Mouse (Mus musculus): ENCODE data around the gene Myt1.

Gene Myt1

DNA sequence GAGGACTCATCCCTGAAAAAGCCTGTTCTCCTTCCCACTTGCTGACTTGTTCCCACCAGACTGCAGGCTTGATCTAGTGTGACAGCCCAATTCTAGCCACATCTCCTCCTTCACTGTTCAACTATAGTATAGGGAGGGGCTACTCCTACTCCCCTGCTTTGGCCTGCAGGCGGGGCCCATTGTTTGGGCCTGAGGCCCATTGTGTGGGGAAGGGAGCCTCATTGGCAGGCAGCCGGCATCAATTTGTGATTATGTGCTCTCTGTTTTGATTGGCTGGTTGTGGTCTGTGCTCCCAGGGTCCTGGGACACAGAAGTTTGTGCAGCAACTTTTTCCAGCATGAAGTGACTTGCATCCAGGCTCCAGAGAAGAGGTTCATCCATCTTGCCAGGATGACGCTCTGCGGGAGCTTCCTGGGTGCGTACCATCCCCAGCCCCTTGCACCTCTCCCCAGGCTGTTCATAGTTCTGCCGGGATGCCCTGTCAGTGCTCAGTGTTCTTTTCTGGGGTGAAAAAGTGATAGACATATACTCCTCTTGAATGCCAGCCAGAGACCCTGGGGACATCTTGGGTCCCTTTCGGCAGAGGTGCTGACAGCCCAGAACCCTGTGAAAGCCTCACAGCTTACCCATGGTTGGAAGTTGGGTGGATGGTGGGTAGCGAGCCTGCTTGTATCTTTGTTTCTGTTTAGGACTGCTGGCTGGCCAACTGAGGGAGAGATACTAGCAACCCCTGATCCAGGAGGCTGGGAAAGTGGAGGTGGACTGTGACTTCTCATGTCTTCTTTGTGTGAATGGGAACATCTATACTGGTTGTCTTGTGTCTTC, at the start of gene Myt1:
Myt1 (plus strand) TSS at position 327 of the 825 bp plus-strand sequence.
- no peak for DNase-seq (ENCODE audit: low spot score in 2 of 2)

DNA sequence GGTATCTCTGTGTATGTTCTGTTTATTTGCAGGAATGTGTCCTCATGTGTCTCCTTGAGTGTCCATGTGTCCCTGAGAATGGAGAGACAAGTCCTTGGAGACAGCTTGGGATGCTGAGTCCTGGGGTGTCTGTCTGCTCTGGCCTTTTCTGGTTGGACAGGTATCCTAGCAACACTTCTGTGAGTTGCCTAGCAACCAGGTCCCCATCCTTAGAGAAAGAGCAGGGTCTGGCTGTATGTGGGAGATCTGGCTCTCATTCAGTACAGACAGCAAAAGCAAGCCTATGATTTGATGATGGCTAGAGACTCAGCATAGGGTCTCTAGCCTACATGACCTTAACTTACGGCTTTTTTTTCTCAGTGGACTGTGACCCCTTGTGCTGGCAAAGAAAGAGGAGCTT, 49.4 kb upstream of the Myt1 start:
- no peak for DNase-seq (ENCODE audit: low spot score in 2 of 2)

DNA sequence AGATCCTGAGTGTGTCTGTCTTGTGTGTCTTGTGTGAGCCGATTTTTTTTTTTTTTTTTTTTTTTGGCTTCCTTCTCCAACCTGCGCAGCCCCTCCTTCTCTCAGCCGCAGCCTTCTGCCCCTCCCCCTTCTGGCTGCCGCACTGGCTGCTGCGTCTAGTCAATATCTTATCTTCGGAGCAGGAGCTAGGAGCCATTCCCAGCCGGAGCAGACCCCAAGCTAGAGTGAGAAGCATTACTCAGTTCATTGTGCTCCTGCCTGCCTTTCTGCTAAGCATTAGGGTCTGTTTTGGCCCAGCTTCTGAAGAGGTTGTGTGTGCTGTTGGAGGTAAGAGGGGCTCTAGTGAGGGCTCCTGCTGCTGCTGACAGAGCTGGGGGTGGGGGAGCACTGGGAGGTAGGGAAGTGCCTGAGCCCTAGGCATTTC, 48.2 kb upstream of the Myt1 start, which contains the start of gene Oprl1:
Oprl1 (plus strand) TSS at position 114 of the 424 bp plus-strand sequence.
- DNase-seq (ENCODE audit: low spot score in 2 of 2) = no peak

DNA sequence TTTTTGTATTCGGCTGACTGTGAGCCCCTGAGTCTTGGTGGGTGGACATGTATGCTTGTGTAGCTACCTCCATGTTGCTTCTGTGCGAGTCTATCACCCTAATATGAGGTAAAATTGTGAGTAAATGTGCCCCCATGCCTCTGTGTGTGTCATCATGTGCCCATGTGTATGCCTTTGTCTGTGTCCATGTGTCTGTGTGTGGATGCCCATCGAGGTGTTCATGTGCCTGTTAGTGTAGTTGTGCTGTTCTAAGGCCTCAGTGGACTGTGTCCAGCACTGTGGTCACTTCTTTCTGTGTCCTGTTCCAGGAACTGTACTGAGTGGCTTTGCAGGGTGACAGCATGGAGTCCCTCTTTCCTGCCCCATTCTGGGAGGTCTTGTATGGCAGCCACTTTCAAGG, 47.8 kb upstream of the Myt1 start:
- no peak for DNase-seq (ENCODE audit: low spot score in 2 of 2)

GRCm38 (mm10) chr2:181716991-181717390, 46.1 kb upstream of the Myt1 start:
- no peak for DNase-seq (ENCODE audit: low spot score in 2 of 2)

DNA sequence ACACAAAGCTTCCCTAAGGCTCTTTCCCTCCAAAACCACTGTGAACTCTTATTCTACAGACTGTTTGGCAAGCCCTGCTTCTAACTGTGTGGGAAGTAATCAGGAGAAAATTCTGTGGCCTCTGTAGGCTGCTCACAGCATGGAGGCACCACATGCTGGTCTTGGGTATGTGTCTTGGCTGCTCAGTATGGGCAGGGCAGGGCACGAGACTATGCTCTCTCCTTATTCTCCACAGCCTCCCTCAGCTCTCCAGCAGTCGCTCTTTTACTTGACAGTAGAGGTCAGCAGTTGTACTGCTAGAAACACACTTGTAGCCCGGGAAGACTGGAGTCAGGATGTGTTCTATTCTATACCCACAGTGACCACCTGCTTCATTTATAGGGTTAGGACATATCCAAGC, 43.1 kb upstream of the Myt1 start:
- no peak for DNase-seq (ENCODE audit: low spot score in 2 of 2)

GRCm38 (mm10) chr2:181721200-181721599, 41.9 kb upstream of the Myt1 start:
- no peak for DNase-seq (ENCODE audit: low spot score in 2 of 2)

DNA sequence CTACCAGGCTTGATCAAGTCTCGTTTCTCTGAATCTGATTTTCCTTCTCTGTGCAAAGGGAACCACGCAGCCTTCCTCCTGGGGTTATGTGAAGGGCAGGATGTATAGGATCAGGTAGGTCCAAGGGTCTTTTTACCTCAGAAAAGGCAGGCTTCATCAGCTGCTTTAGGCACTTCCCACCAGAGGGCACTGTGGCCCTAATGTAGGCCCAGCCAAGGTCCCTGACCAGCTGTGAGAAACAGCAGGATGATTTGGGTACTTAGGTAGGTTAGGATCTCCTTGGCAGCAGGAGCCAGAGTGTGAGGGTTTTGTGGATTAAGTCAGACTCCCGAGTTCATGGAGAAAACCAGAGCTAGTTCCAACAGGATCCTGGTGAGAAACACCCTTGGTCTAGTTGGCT, 40.9 kb upstream of the Myt1 start:
- DNase-seq (ENCODE audit: low spot score in 2 of 2) = no peak

DNA sequence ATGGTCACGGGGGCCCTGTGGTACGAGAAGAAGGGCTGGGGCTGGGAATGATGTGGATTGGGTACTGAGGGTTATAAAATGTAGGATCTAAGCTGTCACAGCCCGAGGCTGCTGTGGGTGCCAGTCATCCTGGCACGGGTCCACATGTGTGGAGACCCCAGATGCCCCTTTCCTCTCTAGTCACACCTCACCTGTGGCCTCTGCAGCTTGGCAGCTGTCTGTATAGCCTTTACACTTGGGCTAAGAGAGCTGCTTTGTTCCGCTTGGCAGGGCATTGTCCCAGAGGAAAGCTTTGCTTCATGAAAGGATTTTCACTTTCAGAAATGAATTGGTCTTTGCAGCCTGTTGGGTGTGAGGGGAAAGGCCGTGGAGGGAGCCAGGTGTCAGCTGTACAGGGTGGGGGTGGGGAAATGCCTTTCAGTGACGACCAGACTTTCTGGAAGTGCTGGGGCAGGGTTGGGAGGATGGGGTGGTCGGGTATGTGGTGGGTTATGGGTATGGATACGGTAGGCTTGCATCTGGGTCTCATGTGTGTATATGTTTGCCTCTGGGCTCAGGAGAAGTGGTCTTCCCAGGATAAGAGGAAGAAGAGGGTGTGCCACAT, 35.4 kb upstream of the Myt1 start:
- DNase-seq (ENCODE audit: low spot score in 2 of 2) = no peak

DNA sequence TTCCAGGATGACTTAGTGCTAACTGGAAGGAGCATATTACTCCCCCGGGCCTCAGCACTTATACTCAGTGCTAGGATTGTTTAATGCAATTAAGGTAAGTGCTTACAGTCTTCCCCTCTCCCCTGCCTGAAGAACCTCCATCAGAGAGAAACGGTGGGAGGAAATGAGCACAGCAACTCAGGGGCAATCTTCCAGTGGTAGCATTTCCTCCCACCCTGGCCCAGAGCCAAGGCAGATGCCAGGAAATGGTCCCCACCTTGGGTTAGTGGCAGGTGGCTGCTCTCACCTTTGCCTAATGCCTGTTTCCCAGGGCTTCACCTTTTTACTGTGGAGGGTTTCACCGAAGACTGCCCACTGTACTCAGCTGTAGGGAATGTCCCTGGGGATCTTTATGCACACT, 33.1 kb upstream of the Myt1 start:
- DNase-seq (ENCODE audit: low spot score in 2 of 2) = no peak

- DNase-seq (ENCODE audit: low spot score in 2 of 2) = no peak
Observed at GRCm38 (mm10) chr2:181752626-181753025, 10.5 kb upstream of the Myt1 start.

- no peak for DNase-seq (ENCODE audit: low spot score in 2 of 2)
Observed at GRCm38 (mm10) chr2:181758147-181758725, 4.9 kb upstream of the Myt1 start.

DNA sequence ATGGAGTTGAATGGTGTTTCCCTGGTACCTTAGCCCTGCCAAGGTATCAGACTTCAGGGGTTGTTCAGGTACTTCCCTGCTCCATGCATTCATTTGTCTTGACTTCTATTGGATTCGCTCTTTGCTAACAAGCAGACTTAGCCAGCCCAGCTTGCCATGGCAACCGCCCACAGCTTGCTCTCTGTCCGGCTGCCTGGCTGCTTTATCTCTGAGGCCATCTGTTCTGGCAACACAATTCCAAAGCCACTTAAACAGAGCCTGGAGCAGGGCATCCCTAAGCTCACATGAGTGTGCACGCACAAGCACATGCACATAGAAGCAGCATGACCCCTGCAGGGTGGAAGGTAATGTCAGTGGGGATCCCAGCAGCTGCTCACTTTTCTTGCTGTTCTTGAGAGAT, 4.1 kb upstream of the Myt1 start:
- DNase-seq (ENCODE audit: low spot score in 2 of 2) = no peak

DNA sequence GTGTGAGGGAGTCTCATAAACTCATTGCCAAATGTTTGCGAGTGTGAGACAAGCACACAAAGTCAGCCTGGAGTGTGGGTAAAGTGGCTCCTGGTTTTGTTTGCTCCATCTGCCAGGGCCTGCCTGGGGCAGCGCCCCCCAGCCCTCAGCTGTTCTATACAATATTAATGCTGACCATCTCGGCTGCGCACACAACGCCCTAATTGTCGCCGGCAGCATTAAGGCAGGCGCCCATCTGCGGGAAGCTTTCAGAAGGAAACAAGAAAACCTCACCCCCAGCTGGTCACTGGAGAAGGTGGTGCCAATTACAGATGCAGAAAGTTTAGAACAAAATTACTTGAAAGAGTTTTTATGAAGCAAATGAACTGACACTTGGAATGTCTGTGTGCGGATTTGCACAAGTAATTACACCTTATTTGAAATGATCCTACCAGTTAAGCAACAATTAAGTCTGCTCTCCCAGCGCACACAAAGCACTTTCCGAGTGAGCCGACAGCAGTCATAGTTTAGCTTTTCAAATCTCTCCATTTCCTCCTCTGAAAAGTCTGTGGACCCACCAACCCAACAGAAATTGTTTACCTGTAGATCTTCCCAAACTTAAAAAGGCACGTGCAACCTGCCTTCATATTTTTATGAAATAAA, 875 bp downstream of the Myt1 start:
- no peak for DNase-seq (ENCODE audit: low spot score in 2 of 2)

DNA sequence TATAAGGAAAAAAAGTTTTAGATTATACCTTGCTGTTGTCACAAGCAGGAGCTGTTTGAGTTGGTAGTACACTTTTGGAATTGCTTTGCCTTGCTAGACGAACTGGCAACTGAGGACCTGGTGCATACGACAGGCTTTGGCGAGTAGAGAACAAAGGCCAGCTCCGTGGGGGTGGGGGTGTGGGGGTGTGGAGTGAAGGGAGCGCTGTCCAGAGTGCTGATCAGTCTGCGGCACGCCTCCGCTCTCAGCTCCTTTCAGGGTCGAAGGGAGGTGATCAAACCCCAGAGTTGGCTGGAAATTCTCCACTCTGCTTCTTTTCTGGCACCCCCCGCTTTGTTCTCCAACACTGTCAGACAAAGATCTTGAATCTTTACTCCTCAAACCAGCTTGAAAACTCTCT, 1.5 kb downstream of the Myt1 start:
- DNase-seq (ENCODE audit: low spot score in 2 of 2) = no peak

- no peak for DNase-seq (ENCODE audit: low spot score in 2 of 2)
Observed at GRCm38 (mm10) chr2:181765251-181765650, 2.1 kb downstream of the Myt1 start.

- no peak for DNase-seq (ENCODE audit: low spot score in 2 of 2)
Observed at GRCm38 (mm10) chr2:181766672-181767557, 3.8 kb downstream of the Myt1 start.

DNA sequence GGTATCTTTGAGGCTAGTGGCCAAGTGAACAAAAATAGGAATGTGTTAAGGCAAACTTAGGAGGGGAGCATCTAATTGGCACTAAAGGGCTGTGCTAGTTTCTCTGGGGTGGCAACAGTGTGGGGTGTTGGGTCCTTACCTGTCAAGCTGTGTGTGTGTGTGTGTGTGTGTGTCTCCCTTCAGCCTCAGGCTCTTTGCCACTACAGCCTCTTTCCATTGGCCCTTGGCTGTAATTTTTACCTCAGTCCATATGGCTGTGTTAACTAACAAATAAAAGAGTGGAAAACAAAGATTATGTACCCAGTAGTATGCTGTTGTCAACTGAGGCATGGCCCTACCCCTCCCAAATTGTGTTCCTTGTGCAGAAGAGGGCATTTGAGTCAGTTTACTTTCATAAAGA, 5.3 kb downstream of the Myt1 start:
- DNase-seq (ENCODE audit: low spot score in 2 of 2) = no peak

DNA sequence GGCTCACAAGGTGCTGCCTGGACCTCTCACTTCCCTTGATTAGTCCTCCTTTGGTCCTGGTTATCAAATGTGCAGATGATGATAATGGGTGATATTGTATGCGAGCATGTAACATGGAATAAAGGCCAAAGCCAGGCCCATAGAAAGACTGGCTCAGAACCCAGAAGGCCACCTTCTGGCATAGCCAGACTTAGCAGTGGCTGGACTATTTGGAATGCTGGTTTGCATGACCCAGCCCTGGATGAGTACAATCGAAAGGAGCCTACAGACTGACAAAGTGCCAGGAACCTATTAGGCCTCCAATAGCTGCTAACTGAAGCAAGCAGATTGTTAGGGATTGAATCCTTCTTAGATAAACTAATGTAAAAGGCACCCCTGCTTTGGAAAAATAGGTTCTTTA, 6.3 kb downstream of the Myt1 start:
- DNase-seq (ENCODE audit: low spot score in 2 of 2) = no peak

- no peak for DNase-seq (ENCODE audit: low spot score in 2 of 2)
Observed at GRCm38 (mm10) chr2:181773203-181773602, 10.1 kb downstream of the Myt1 start.

- no peak for DNase-seq (ENCODE audit: low spot score in 2 of 2)
Observed at GRCm38 (mm10) chr2:181775786-181776185, 12.7 kb downstream of the Myt1 start.
